Mouse (Mus musculus): ENCODE results near the gene Ect2l.
"Not testable (repeated sequence)": the region's sequence is repeated elsewhere in the genome, so short reads cannot be mapped to it uniquely, and the experiment has no call there.

Ect2l gene

DNA sequence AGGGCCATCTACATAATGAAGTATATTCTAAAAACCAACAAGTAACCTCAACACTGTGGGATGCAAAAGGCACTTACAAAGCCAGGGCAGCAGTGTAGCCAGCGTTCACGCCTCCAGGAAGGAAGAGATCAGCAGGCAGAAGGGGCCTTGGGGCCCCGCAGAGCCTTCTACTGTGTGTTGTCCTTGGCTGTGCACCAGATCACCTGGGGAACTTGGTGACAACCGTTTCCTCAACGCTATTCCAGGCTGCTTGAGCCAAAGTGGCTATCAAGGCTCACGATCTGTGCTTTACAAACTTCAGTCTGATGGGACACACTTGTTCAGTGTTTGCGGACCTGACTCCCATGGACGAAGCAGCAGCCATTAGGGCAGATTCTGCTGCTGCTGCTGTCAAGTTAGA, 19.0 kb downstream of the Ect2l start:
- DNase-seq (ENCODE audit: low spot score) = no peak

GRCm38 (mm10) chr10:18189498-18189897, 21.2 kb downstream of the Ect2l start:
- DNase-seq (ENCODE audit: low spot score) = no peak

GRCm38 (mm10) chr10:18188564-18188963, 22.1 kb downstream of the Ect2l start:
- DNase-seq (ENCODE audit: low spot score) = no peak

DNA sequence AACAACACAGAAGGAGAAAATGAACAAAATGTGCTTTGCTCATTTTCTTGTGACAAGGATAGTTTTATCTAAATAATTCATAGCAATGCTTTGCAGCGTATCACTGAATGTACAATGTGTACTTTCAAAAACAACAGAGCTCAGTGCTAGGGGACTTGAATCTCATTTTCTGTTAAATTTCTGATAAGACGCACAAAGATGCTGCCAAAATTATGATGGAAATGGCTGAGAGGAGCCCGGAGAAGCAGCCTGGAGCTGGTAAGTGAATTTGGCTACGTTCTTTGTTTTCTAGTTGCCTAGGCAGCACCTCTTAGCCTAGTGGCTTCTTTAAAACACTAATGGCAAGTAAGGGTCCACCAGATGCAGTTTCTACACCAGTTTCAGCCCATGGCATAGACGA, 28.4 kb downstream of the Ect2l start:
- DNase-seq (ENCODE audit: low spot score) = no peak

GRCm38 (mm10) chr10:18177304-18177703, 33.4 kb downstream of the Ect2l start:
- no peak for DNase-seq (ENCODE audit: low spot score)

DNA sequence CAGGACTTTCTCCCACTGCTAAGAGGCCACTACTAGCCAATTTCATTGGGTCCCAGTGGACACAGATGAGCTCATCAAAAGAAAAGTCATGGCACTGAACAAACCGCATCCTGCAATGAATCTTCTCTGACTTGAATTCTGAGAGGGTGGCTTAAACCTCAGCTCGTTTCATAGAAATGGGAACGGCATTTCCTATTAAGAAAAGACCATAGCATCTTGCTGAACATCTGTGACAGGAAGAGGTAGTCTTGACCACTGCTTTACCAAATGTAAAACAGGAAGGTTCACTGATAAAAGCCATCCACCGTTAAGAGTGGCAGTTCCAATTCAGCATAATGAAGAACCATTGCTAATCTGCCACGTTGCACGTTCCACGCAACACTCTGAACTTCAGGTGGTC, 34.0 kb downstream of the Ect2l start:
- no peak for DNase-seq (ENCODE audit: low spot score)

DNA sequence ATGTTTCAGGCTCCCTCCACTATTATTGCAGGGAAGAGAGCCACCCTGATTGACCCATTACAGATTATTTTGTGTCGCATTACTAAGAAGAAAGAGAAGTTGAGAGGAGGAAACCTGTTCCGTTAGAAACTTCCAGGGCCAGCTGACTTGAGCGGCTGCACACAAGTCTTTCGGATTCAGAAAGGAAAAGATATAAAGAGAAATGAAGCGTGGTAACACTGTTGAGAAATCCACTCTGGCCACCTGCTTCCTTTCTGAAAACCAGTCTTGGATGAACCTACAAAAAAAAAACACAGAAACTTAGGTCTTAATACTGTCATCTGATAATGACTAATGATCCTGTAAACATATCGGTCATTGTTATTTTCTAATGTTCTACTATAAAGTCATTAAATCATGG, 35.6 kb downstream of the Ect2l start:
- DNase-seq (ENCODE audit: low spot score) = no peak

GRCm38 (mm10) chr10:18162435-18162971, 48.2 kb downstream of the Ect2l start:
- DNase-seq (ENCODE audit: low spot score) = no peak

- DNase-seq (ENCODE audit: low spot score) = no peak
Observed at GRCm38 (mm10) chr10:18147224-18147623, 63.5 kb downstream of the Ect2l start.

DNA sequence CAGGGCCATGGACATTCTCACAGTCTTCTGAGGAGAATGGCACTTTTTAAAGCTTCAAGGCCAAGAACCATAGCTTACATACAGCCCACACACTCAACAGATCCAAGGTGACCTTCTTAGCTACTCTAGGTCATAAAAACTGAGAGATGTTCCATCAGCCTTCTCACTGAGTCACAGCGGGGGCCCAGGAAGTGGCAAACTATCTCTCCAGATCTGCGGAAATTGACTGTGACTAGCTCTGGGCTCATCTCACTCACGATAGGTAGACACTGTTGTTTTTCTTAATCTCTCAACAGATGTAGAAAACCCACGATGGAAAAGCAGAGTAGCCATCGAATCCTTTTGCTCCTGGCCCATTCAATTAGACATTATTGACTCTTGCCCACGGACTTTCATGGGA, 68.5 kb downstream of the Ect2l start:
- no peak for DNase-seq (ENCODE audit: low spot score)

DNA sequence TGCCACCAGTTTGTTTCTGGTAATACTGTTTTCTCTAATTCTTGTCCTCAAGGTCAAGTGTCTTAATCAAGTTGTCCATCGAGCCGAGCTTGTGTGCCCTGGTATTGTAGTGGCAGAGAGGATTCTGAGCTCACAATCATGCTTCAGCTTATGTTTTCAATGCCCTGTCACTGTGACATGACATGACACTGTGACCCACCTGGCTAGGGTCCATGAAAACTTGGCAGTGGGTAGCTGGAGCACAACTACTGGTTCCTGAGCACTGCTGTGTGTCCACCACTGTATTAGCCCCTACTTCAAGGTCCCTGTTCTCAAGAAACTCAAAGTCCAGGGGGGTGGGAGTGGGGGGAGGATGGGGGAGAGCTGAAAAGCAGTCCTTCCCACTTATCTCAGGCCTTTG, 69.3 kb downstream of the Ect2l start:
- DNase-seq (ENCODE audit: low spot score) = no peak

DNA sequence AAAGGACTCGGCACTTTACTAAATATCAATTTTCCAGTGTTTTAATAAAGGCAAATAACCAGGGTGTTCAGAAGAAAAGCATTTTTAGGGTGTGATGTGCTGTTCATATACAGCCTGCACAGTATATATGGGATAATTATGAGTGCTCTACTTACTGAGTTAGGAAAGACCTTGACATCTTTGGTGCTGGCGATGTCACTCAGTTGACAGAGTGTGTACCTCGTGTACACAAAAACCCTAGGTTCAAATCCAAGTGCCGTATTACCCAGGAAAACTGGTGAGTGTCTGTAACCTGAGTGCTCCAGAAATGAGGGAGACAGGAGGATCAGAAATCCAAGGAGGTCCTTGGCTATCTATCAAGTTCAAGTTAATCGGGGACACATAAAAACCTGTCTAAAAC, 71.1 kb downstream of the Ect2l start:
- no peak for DNase-seq (ENCODE audit: low spot score)

GRCm38 (mm10) chr10:18138853-18139503, 71.7 kb downstream of the Ect2l start:
- not testable (repeated sequence) for DNase-seq (ENCODE audit: low spot score)

DNA sequence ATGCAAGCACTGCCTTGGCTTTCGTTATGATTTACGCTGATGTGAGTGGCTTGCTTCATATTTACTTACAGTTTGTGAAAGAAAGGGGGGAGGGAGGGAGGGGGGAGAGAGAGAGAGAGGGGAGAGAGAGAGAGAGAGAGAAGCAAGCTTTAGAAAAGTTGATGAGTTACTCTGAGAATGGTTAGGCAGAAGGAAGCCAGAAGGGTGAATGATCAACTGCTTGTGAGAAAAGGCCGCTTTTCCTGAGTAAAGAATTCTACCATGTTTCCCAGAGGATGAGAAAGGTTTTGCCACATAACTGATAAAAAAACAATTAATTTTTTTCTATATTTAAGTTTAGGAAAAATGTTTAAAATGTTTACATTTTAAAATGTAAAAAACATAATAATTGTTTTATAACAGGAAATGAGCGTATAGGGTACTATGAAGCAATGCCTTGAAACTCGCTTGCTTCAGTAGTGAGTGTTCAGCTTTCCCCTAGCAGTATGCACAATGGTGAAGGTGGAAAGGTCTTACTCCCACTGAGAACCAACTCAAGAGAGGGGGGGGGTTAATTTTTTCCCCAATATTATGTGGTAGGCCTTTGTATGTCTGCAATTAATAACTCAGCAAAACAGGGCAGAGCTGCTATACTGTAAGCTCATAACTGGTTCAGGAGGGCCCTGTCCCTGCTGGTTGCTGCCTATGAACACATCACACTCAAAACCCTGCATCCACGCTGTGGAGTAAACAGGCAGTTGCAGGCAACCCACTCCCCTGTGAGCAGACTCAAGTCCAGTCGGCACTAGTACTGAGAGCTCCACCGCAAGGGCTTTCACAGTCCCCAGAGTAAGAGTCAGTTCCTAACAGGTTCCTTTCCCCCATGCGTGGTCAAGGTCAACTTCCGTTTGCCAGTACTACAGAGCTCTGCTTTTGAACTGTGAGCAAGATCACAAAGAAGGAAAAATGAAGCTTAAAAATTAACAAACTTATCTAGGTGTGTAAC, 78.7 kb downstream of the Ect2l start:
- no peak for DNase-seq (ENCODE audit: low spot score)

DNA sequence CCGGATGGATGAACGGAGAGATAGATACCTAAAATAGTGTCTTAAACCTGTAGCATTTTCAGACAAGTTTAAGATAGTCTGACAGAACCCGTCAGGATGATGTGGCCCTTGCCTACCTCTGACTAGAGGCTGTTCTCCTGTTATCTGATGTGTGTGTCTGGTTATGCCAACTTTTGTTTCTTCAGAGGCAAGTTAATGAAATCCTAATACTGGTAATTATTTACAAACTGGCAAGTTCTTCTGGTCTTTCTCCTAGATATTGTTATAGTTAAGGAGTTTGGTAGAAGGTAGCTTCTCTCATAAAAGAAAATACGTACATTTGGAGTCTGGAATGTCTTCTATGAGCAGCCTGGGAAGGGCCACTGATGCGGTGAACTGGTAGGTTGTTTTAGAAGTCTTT, 80.4 kb downstream of the Ect2l start:
- no peak for DNase-seq (ENCODE audit: low spot score)

DNA sequence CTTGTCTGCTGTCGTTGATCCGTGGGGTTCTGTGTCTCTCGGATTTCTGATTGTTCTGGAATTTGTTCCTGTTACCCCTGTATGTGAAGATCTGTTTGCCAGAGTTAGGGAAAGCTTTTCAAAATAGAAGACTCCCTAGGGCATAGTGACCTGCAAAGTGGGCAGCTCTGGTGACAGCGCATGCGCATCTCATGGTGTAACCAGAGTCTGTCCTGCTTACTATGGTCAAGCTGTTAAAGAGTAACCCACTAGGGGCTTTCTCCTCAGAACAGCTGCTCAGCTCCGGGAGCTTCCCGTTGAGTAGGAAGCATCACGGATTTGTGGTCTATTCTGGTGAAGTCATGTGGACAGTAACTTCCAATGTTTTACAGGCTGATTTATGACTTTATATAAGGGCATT, 92.4 kb downstream of the Ect2l start:
- no peak for DNase-seq (ENCODE audit: low spot score)

GRCm38 (mm10) chr10:18113473-18114093, 97.1 kb downstream of the Ect2l start:
- DNase-seq (ENCODE audit: low spot score) = no peak

DNA sequence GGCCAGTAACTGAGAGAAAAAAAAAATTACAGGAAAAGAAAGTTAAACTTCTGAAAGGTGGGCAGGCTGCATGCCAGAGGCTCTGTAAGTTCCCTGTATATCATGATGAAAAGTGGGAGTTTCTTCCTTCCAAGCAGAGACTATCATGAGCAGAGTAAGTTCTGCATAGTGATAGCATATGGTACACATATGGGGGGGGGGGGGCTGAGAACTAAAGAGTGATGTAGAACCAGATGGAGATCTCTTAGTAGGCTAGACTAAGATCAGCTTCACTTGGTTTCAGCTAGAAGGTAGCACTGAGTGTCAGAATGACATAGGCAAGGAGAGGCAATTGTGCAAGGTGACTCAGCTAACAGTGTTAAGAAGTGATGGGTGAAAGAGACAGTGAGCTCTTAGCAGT, 99.8 kb downstream of the Ect2l start:
- no peak for DNase-seq (ENCODE audit: low spot score)

GRCm38 (mm10) chr10:18107471-18107870, 103.2 kb downstream of the Ect2l start:
- no peak for DNase-seq (ENCODE audit: low spot score)

DNA sequence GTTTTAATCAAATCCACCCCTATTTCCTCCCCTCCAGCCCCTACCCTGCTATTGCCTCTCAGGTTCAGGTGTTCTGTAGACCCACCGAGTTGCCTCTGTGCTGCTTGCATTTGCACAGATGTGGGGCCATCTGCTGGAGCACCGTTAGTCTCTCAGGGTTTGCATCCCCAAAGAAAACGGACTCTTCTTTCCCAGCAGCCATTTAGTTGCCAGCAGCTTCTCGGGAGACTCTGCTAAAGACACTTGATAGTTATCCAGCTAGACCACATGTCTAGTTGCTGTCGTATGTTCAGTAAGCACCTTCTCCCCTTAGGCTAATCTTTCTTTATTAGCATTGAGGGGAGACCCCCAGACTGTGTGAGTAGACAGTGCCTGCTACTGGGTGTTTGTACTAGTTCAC, 108.5 kb downstream of the Ect2l start:
- no peak for DNase-seq (ENCODE audit: low spot score)

DNA sequence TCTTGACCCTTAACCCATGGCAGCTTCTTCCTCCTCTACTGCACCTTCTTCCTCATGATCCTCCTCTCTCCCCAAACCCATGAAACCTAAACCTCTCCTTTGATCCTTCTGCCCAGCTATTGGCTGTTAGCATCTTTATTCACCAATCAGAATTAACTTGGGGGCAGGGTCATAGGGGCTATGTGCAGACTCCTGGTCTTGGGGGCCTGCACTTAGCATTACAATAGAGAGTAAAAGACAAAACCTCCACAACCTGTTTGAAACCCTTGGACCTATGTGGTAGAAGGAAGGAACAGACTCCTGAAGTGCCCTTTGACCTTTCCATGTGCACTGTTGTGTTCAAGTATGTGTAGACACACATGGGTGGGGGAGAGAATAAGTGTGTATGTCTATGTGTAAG, 120.0 kb downstream of the Ect2l start:
- DNase-seq (ENCODE audit: low spot score) = no peak

GRCm38 (mm10) chr10:18082772-18083171, 127.9 kb downstream of the Ect2l start:
- no peak for DNase-seq (ENCODE audit: low spot score)

- no peak for DNase-seq (ENCODE audit: low spot score)
Observed at GRCm38 (mm10) chr10:18081536-18081935, 129.2 kb downstream of the Ect2l start.
